Mouse (Mus musculus) erythroblast, adult 5-6 weeks (primary cell): ENCODE measurements around the gene Cys1. TPM values are rescaled to one million over a fixed set of nuclear protein-coding genes. Genes with fewer than 3 reads are reported as not detected.
"Not testable (repeated sequence)": the region's sequence is repeated elsewhere in the genome, so short reads cannot be mapped to it uniquely, and the experiment has no call there.

ENCODE experiments used
- ATAC-seq: replicated peaks from 2 replicates; pipeline ENCODE4 v1.8.0; 2016; ENCODE audit warnings: moderate number of reproducible peaks, mild to moderate bottlenecking, moderate TSS enrichment, inconsistent platforms; ENCODE audit not compliant: poor library complexity, low FRiP score, severe bottlenecking
- total RNA-seq, 2 experiments: library from RNA; stranded (forward) in 1 of 2; stranded (reverse) in 1 of 2; fragments of 150-400 nt in 1 of 2; fragments of 200-764, 138-1000 nt in 1 of 2; gene quantifications; 2 replicates each; pipeline versions ENCODE4 v1.2.3 to v1.2.4; 2015 to 2017; ENCODE audit warnings: low replicate concordance in 2 of 2

Cys1 gene
- total RNA-seq, 2 experiments from 2014 or later = not detected

DNA sequence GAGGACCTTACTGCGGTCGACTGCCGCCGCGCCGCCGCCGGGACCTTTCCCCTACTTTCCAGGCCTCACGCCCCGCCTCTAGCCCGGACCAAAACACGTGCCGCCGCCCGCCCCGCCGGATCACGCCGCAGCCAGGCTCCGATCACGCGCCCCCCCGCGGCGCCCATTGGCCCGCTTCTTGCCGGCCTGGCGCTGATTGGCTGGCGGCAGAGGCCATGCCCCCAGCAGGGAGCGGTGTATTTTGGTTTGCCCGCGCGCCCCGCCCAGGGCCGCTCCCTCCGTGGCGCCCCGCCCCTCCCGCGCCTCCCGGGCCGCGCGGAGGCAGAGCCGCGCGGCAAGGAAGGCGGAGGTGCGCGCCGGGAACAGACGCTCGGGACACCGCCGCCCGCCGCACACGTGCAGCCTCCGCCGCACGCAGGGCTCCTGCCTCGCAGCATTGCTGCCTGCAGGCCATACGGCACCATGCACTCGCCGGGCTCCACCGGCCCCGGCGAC lies 30.5 kb downstream of the Cys1 start, which contains the start of gene Klf11:
TSS of gene Klf11 (plus strand) at position 212 of the 495 bp plus-strand sequence.
- ATAC-seq = peak; percentile 70

DNA sequence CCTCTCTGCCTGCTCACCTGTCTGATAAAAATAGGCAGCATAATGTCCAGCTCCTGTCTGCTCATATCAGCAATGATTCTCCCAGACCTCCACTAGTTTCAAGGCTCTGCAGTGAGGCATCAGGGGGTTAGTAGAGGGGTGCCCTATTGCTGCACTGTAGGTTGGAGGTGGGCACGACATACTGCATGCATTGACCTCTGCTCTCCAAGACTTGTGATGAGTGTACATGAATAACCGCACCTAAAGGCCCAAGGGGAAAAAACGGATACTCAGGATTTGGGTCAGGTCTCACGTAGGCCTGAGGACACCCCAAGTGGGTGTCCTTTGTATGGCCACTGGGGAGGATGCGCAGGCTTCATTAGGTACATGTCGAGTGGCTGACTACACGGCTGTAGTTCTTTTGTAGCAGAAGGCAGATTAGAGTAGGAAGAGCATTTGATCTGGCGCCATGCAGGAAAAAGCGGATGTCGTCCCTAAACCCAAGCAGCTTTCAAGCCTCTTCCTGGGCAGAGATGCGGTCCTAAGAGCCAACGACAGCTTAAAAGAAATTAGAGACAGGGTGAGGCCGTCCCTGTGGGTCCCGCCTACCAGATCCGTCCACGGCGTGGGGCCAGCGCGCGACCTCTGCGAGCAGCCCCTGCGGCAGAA lies 31.1 kb downstream of the Cys1 start:
- no peak for ATAC-seq

DNA sequence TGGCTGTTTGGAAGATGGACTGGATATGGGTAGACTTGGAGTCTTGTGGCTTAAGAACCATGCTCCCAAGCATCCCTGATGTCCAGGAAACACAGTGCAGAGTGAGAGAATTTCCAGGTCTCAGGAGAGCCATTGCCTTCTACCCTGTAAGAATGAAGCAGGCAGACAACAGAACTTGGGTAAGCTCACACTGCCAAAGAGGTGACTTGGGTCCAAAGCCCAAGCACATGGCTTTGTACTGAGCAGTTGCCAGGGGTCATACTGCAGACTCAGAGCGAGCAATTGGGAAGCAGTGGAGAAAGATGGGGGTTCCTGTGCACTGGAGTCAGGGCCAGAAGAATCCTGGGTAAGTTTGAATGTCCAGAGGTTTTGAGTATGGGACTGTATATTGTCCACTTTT lies 33.5 kb downstream of the Cys1 start:
- no peak for ATAC-seq

DNA sequence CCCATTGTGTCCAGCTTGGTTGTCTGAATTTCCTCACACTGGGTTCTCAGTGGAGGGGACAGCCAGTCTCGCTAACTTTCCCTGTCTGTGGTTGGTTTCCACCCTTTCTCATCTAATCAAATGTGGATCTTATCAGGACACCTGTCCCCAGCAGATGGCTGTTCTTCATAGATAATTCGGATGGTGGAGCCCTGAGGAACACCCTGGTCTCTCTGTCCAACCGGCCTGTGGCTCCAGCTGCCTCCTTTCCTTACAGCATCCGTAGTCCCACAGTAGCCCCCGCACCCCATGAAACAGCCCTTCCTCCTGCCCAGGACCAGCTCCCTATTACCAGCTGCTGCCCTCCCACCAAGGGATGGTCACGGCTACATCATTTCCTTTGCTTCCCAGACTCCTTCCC lies 35.7 kb downstream of the Cys1 start:
- ATAC-seq = peak; percentile 64

DNA sequence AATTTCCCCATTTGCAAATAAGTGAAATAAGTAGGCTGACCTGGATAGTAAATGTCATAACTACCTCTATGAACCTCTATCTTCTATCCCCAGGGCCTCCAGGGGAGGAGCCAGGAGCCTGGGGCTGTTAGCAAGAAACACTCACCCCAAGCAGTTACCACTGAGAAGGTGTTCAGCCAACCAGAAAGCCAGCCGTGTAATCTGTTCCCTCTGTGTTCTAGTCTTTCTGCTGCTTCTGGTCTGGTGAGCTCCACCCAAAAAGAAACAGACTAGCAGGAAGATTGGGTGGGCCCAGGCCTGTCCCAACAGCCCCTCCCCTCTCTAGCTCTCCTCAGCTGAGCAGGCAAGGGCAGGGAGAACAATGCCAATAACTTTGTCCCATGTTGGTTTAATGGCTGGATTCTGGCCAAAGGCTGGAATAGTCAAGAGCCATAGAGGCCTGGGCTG lies 37.5 kb downstream of the Cys1 start:
- ATAC-seq = peak; percentile 76

DNA sequence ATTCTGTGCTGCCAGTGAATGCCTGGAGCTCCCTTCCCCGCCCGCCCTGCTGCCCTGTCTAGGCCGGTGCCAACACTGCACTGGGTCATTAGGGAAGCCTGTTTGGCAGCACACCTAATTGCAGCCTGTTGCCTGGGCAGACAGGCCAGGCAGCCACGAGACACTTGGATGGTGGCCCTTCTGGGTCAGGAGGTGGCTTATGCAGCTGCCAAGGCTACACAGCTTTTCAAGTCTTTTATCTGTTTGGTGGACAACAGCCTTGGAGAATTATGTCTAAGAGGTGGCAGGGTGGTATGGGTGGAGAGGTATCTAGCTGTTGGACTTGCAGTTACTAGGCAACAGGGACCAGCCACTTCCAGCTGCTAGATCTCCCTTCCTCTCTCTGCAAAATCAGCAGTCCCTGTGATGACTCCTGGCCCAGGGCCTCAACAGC lies 39.2 kb downstream of the Cys1 start:
- ATAC-seq = peak; percentile 15; the same call in 1 of the 2 replicates

DNA sequence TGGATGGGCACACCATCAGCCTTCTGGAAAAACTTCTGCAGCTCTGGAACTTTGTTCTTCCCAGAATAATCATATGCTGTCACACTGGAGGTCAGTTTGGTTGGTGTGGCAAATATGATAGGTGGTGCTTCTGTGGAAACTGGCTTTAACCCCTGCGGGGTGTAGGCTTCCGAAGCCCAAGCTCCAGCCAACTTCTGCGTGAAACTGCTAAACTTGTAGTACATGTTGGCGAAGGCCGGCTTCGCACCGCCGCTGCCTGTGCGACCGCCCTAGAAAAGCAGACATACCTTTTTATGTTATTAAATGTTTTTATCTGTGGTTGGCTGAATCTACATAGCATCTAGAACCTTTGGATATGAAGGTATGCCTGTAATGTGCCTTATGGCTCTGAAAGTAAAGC lies 42.8 kb downstream of the Cys1 start:
- ATAC-seq = not testable (repeated sequence)

DNA sequence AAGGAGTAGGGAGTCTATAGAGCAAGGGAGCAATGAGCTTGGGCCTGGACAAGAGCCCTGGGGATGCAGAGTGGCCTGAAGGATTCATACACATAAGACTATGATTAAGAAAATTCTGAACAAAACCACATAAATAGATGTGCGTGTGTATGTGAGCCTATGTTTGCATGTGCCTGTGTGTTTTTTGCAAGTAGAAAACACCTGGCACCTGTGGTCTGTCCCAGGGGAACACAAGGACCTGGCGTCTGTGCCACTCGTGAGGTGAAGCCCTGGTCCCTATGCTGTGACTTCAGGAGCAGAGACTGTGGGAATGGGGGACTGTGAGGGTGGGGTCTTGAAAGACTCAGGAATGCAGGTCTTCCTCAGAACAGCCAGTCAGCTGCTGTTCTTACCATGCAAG lies 47.0 kb downstream of the Cys1 start:
- ATAC-seq = no peak

DNA sequence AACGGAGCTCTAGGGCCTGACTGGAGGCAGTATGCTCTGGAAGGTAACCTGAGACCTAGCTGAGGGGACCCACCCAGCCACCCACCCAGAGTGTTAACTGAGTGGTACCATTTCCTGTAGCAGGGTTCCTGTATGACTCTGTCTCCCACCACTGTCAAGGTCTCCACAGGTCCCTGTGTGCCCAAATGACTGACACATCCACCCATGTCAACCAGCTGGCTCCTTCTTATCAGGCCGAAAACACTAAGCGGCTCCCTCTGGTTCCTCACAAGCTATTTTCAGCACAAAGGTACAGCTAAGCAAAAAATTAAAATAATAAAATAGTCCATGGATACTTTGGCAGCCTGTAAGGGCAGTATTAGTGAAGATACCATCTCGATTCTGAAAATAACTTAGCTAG lies 47.4 kb downstream of the Cys1 start:
- peak; percentile 49 for ATAC-seq

DNA sequence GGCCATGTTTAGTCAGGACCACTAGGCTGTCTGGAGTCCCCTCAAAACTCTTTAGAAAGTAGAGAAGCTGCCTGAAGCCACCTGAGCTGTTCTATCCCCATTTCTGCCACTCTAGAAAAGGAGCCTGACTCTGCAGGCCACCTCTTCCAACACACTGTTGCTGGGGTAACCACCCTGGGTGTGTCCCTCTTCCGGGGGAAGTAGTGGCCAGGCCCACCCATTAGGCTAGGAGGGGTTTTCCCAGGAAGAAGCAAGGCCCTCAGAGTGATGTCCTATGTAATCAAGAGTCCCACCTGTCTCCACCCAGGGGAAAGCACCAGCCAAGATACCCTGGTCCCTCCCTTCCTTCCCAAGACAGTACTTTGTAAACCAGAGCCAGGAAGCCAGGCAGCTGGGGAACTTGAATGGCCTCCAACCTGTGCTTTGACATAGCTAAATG lies 47.8 kb downstream of the Cys1 start:
- peak; percentile 80 for ATAC-seq

DNA sequence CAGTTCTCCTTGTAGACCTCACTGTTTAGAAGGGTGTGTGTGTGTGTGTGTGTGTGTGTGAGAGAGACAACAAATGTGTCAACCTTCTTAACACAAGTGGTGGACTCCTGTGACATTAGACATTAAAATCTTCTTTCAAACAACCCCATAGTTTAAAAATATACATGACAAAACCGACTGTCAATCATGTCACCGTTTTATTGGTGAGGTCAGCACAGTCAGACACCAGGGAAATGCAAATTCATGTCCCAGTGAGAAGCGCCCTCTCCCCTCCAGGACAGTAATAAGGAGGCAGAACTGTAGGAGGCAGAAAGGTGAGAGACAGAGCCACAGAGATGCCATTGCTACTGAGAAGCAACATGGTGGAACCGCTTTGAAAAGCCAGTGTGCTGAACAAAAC lies 49.2 kb downstream of the Cys1 start:
- ATAC-seq = no peak

DNA sequence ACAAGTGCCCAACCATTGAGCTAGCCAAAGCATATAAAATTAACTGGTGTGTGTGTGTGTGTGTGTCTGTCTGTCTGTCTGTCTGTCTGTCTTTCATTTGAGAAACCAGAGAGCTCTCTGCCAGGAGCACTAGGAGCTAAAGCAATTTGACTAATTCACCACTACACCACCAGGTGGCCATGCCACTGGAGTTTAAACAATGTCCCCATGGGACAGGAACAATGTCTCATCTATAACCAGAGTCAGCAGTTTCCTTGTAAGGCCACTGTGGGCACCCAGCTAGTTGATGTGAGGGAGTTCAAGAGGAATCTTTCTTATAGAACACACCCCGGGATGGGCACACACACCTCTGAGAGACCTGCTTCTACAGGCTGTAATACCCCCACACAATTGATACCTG lies 51.4 kb downstream of the Cys1 start:
- peak; percentile 37 for ATAC-seq

DNA sequence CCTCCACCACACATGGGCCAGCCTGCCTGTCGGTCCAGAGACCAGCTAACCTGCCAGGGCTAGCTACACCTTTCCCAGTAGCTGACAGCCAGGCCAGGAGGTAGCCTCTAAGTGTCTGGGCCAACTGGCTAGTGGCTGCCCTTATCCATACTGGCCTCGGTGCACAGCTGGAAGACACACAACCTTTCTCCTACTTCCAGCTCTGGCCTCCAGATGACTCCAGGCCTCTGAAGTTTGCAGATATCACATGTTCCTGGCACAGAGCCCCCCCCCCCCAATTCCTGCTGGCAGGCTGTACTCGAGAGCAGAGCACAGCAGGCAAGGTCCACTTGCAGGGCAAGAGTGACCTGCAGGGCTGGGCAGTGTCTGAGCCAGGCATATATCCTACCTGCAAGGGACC lies 54.4 kb downstream of the Cys1 start:
- no peak for ATAC-seq

DNA sequence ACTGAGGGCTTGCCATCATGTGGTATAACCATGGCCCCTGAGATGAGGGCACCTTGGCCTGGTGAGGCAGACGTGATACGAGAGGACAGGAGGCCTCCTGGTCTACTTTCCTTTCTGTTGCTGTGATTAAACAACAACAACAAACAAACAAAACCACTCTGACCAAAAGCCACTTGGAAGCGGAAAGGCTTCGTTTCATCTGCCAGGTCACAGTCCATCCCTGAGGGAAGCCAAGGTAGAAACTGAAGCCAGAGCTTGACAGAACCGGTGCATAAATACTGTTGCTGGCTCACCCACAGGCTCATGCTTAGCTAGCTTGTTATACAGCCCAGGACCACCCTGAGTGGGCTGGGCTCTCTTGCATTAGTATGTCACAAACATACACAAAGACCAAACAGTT lies 55.2 kb downstream of the Cys1 start:
- no peak for ATAC-seq

DNA sequence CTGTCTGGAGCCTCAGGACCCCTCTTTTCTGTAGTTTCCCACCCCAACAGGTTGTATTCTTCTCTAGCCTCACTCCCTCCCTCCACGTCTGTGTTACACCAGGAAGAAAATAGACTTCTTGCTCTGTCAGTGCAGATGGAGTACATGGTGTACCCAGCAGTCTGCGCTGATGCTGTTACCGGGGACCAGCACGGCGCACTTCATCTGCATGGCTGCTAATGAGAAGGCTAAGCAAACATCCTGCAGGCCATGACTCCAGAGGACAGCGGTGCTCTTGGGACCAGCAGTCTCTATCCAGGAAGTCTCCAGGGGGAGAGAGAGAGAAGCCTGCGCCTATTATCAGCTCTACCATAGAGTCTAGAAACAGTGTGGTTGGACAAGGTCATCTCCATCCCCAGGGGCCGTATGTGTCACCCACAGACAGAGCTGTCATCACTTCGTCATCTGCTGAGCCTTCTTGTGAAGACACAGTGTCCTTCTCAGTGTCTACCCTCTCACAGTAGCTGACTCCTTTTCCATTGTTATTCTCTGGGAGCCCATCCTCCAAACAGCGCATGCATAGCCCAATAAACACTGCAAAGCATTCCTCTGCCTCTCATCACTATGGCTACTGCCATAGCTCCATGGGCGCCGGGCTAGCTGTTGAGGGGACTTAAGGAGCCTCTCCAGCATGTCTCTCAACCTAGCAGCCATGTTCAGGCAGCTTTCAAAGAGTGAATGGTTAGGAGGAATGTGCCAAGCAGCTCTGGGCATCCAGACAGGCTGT lies 57.9 kb downstream of the Cys1 start:
- no peak for ATAC-seq

DNA sequence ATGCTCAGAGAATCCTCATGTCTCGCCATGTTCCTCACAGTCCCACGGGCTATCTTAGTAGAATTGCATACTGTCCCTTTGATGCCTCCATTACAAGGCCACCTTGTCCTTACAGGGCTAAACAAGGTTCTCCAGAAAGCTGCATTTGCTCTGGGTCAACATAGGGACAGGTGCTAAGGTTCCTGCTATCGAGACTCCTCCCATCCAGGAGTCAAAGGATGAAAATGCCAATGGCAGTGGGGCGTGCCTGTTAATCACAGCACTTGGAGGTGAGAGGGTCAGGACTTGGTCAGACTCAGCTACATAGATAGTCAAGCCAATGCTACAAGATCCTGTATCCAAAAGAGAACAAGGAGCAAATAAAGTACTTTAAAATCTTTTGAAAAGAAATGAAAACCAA lies 62.2 kb downstream of the Cys1 start:
- ATAC-seq = no peak

Other genes with a start within 250 kb of the Cys1 start
- 6.5 and 17.1 TPM in 2 replicates for gene Taf1b, start 183.5 kb downstream of the Cys1 start, total RNA-seq (2015; ENCODE audit: low replicate concordance)
- 9.3 and 9.9 TPM in 2 replicates for gene Taf1b, start 183.5 kb downstream of the Cys1 start, total RNA-seq (2017; ENCODE audit: low replicate concordance)
- 0.42 and 0.96 TPM in 2 replicates for gene Grhl1, start 109.5 kb downstream of the Cys1 start, total RNA-seq (2015; ENCODE audit: low replicate concordance)
- not detected in 2 replicates for gene Grhl1, start 109.5 kb downstream of the Cys1 start, total RNA-seq (2017; ENCODE audit: low replicate concordance)
- gene Klf11, start 30.5 kb downstream of the Cys1 start, total RNA-seq (2015; ENCODE audit: low replicate concordance) = 4.8 and 7.9 TPM in 2 replicates
- gene Klf11, start 30.5 kb downstream of the Cys1 start, total RNA-seq (2017; ENCODE audit: low replicate concordance) = 11.8 and 14.8 TPM in 2 replicates
- gene Rrm2, start 26.4 kb upstream of the Cys1 start, total RNA-seq (2015; ENCODE audit: low replicate concordance) = 113 and 145 TPM in 2 replicates
- 150 and 198 TPM in 2 replicates for gene Rrm2, start 26.4 kb upstream of the Cys1 start, total RNA-seq (2017; ENCODE audit: low replicate concordance)
- 14.0 and 15.4 TPM in 2 replicates for gene Mboat2, start 149.1 kb upstream of the Cys1 start, total RNA-seq (2015; ENCODE audit: low replicate concordance)
- 22.3 and 28.5 TPM in 2 replicates for gene Mboat2, start 149.1 kb upstream of the Cys1 start, total RNA-seq (2017; ENCODE audit: low replicate concordance)